21 mouse cellular contexts compared by ENCODE assay signal in genomic region chr11:74662221-74662620, GRCm38 (mm10).
"Had no signal": no experiment of that assay in that cellular context is flagged by ENCODE, and none has a peak within 500 bp of the region (broad histone marks: within the 10 kb centered on the region; RNA-seq: fewer than 3 reads in every experiment).

No protein-coding gene starts in this region.

- H3K4me3 ChIP-seq: heart, embryonic 13.5 days; hindbrain, embryonic 13.5 days; hindbrain, embryonic 15.5 days; kidney, embryonic 15.5 days; limb, embryonic 13.5 days; limb, embryonic 15.5 days had no signal

- H3K9ac ChIP-seq: forebrain, postnatal 0 days; heart, embryonic 13.5 days; hindbrain, embryonic 13.5 days; hindbrain, embryonic 15.5 days; kidney, embryonic 15.5 days; limb, embryonic 13.5 days; limb, embryonic 15.5 days had no signal

- H3K27me3 ChIP-seq: heart, embryonic 13.5 days; hindbrain, embryonic 13.5 days; hindbrain, embryonic 15.5 days; kidney, embryonic 15.5 days; limb, embryonic 13.5 days; limb, embryonic 15.5 days had no signal

- H3K9me3 ChIP-seq: hindbrain, embryonic 13.5 days; hindbrain, embryonic 15.5 days; kidney, embryonic 15.5 days; limb, embryonic 15.5 days had no signal

- H3K4me2 ChIP-seq: heart, embryonic 11.5 days; heart, embryonic 13.5 days; hindbrain, embryonic 13.5 days; hindbrain, embryonic 15.5 days; kidney, embryonic 15.5 days; limb, embryonic 13.5 days; limb, embryonic 15.5 days had no signal

- DNase-seq: forebrain, postnatal 0 days; gastrocnemius, postnatal 14 days; heart, postnatal 10 days; heart, postnatal 36 days; kidney, adult 11 months; kidney, adult 2 months; kidney, adult 9 months; kidney, postnatal 14 days; kidney, postnatal 36 days; layer of hippocampus, adult 9-11 months; left cerebral cortex, postnatal 4 days had no signal

- H3K27ac ChIP-seq: heart, embryonic 13.5 days; hindbrain, embryonic 13.5 days; hindbrain, embryonic 15.5 days; hindbrain, postnatal 0 days; kidney, embryonic 15.5 days; kidney, postnatal 0 days; limb, embryonic 13.5 days; limb, embryonic 15.5 days had no signal

- ATAC-seq: forebrain, postnatal 0 days; hindbrain, postnatal 0 days; intestine, embryonic 16.5 days had no signal

- H3K4me1 ChIP-seq: heart, embryonic 13.5 days; hindbrain, embryonic 13.5 days; hindbrain, embryonic 15.5 days; kidney, embryonic 15.5 days; limb, embryonic 13.5 days; limb, embryonic 15.5 days had no signal
